Mouse (Mus musculus) myocyte (in vitro differentiated cells): ENCODE data around the gene Larp6. TPM values are rescaled to one million over a fixed set of nuclear protein-coding genes. Genes with fewer than 3 reads are reported as not detected.

Source experiments
- H3K27me3 ChIP-seq: one replicate; pipeline ENCODE4 v1.6.1; 2011; ENCODE audit not compliant: control insufficient read depth, insufficient read depth, insufficient read length
- H3K36me3 ChIP-seq: one replicate; pipeline ENCODE4 v1.6.1; 2011; ENCODE audit not compliant: control insufficient read depth, insufficient read depth
- H3K4me2 ChIP-seq: one replicate; pipeline ENCODE4 v1.6.1; 2011; ENCODE audit warnings: low read depth, control low read depth
- H3K4me3 ChIP-seq: one replicate; pipeline ENCODE4 v1.5.1; 2011; ENCODE audit warnings: mild to moderate bottlenecking, control low read depth, moderate library complexity
- H3K79me2 ChIP-seq: one replicate; pipeline ENCODE4 v1.6.1; 2011; ENCODE audit not compliant: control insufficient read depth, insufficient read depth
- H3ac ChIP-seq: one replicate; pipeline ENCODE4 v1.6.1; 2011; ENCODE audit not compliant: control insufficient read depth, insufficient read length
- CEBPB ChIP-seq: IDR thresholded peaks from 2 replicates; pipeline ENCODE4 v1.6.1; 2011; ENCODE audit warnings: mild to moderate bottlenecking, moderate library complexity; ENCODE audit not compliant: poor library complexity, insufficient read depth, severe bottlenecking
- E2F4 ChIP-seq: IDR thresholded peaks from one replicate; pipeline ENCODE4 v1.6.1; 2011; ENCODE audit warnings: mild to moderate bottlenecking, control low read depth, moderate library complexity; ENCODE audit not compliant: insufficient read depth
- MAX ChIP-seq: IDR thresholded peaks from one replicate; pipeline ENCODE4 v1.6.1; 2011; ENCODE audit warnings: low read depth, mild to moderate bottlenecking, control low read depth
- MYOD1 ChIP-seq, 3 experiments: IDR thresholded peaks; one replicate each; pipeline ENCODE4 v1.6.1; 2011; ENCODE audit warnings: control low read depth in 2 of 3, low read depth in 2 of 3, mild to moderate bottlenecking in 2 of 3, moderate library complexity in 1 of 3; ENCODE audit not compliant: insufficient read length in 2 of 3, control insufficient read depth in 1 of 3
- MYOG ChIP-seq, 3 experiments: IDR thresholded peaks; one replicate each; pipeline ENCODE4 v1.6.1; 2011; ENCODE audit warnings: control low read depth in 2 of 3, low read depth in 2 of 3, mild to moderate bottlenecking in 2 of 3; ENCODE audit not compliant: insufficient read length in 2 of 3, control insufficient read depth in 1 of 3, insufficient read depth in 1 of 3
- POLR2A ChIP-seq: IDR thresholded peaks from one replicate; pipeline ENCODE4 v1.6.1; 2011; ENCODE audit warnings: low read depth, mild to moderate bottlenecking, control low read depth, moderate library complexity; ENCODE audit not compliant: insufficient read length
- POLR2AphosphoS2 ChIP-seq: IDR thresholded peaks from one replicate; pipeline ENCODE4 v1.6.1; 2011; ENCODE audit warnings: low read depth, control low read depth; ENCODE audit not compliant: insufficient read length
- REST ChIP-seq: IDR thresholded peaks from one replicate; pipeline ENCODE4 v1.6.1; 2011; ENCODE audit warnings: mild to moderate bottlenecking, control low read depth, moderate library complexity; ENCODE audit not compliant: insufficient read depth, insufficient read length
- SRF ChIP-seq: IDR thresholded peaks from one replicate; pipeline ENCODE4 v1.6.1; 2011; ENCODE audit warnings: low read depth; ENCODE audit not compliant: control insufficient read depth, insufficient read length
- TCF12 ChIP-seq: IDR thresholded peaks from one replicate; pipeline ENCODE4 v1.6.1; 2011; ENCODE audit warnings: mild to moderate bottlenecking, control low read depth; ENCODE audit not compliant: poor library complexity, insufficient read depth, severe bottlenecking
- TCF3 ChIP-seq: IDR thresholded peaks from one replicate; pipeline ENCODE4 v1.6.1; 2011; ENCODE audit warnings: low read depth, control low read depth; ENCODE audit not compliant: insufficient read length
- USF1 ChIP-seq: IDR thresholded peaks from one replicate; pipeline ENCODE4 v1.6.1; 2011; ENCODE audit warnings: low read depth, mild to moderate bottlenecking, control low read depth, moderate library complexity
- polyA plus RNA-seq: library from polyadenylated mRNA; unstranded; fragments of >200 nt; fragmentation: generic; extraction: Trizol; gene quantifications from one replicate; pipeline ENCODE4 v1.2.1, GENCODE M21; 2012; ENCODE audit warnings: missing spikeins

Gene Larp6
- polyA plus RNA-seq, 1 experiment, result 0.83 TPM

DNA sequence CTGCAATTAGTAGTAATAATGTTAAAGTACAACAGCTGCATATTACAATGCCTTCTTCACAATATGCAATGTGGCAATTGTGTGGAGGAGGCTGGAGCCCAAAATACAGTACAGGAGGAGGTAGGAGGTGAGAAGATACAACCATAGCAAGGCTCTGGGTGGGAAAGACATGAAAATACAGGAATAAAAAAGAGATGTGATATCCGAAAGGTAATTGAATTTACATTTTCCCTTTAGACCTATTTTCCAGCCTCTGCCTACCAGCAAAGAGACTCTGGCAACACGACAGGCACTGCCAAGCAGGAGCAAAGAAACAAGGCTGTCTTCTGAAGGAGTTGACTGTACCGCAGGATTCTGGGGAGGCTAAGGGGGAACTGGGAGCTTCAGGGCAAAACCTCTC is 6.9 kb downstream of the Larp6 start:
- TF ChIP-seq E2F4, result no peak
- TF ChIP-seq MAX, result no peak
- no peak for TF ChIP-seq POLR2A
- TF ChIP-seq USF1, result no peak
- no peak for TF ChIP-seq CEBPB
- TF ChIP-seq POLR2AphosphoS2, result no peak
- TF ChIP-seq SRF, result no peak
- no peak for TF ChIP-seq MYOG (IDR thresholded peaks at IDR 0.05; ENCODE audit: control insufficient read depth in 1 of 3, insufficient read depth in 1 of 3, insufficient read length in 2 of 3, low read depth in 2 of 3)
- H3K4me2 ChIP-seq, result no peak overlapping the region
- H3ac ChIP-seq, result no peak overlapping the region
- no peak overlapping the region for H3K4me3 ChIP-seq
- no peaks in the 10 kb centered on the region for H3K36me3 ChIP-seq
- peaks cover 3% of the 10 kb centered on the region for H3K27me3 ChIP-seq
- no peaks in the 10 kb centered on the region for H3K79me2 ChIP-seq

DNA sequence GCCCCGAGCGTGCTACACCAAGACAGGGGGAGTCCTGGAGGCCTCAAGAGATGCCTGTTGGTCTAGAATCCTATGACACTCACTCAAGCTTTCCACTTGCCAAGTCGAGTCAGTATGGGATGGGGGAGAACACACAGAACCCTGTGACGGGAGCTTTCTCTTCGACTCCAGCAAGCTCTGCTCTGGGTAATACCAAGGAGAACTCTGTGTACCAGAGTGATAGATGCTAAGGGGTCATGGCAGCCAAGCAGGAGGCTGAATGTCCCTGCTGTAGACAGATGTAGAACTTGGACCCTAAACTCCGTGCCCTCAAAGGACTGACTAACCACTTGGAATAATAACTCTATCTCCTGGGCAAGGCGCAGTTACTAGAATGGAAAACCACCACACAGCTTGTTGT is 12.2 kb downstream of the Larp6 start:
- Histone ChIP-seq H3ac (no peak overlapping the region), H3K4me2 (no peak overlapping the region), H3K4me3 (no peak overlapping the region), H3K36me3 (no peaks in the 10 kb centered on the region), H3K27me3 (peaks cover 3% of the 10 kb centered on the region), H3K79me2 (no peaks in the 10 kb centered on the region)
- TF ChIP-seq SRF, result no peak
- no peak for TF ChIP-seq POLR2AphosphoS2
- no peak for TF ChIP-seq USF1
- TF ChIP-seq REST, result no peak
- no peak for TF ChIP-seq TCF3
- no peak for TF ChIP-seq MYOG (IDR thresholded peaks at IDR 0.05; ENCODE audit: control insufficient read depth in 1 of 3, insufficient read depth in 1 of 3, insufficient read length in 2 of 3, low read depth in 2 of 3)
- no peak for TF ChIP-seq MAX
- TF ChIP-seq MYOD1 (IDR thresholded peaks at IDR 0.05; ENCODE audit: control insufficient read depth in 1 of 3, insufficient read length in 2 of 3, low read depth in 2 of 3), result no peak
- no peak for TF ChIP-seq E2F4
- no peak for TF ChIP-seq CEBPB
- TF ChIP-seq TCF12, result no peak
- no peak for TF ChIP-seq POLR2A

DNA sequence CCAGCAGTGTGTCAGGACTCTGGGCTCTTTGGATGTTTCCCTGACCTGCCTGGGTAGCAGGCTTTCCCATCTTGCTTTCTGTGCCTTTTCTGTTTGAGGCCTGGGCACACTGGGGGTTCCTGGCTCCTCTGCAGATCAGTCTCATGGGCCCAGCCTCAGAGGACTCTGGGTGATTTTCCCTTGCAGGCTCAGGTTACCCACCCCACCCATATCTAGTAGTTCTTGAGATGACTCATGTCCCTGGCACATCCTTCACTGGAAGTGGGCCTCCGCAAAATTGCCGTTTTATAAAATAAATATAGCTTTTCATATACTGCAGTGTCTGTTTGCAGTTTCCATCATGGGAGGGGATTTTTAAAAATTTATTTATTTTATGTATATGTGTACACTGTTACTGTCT is 21.5 kb downstream of the Larp6 start:
- TF ChIP-seq SRF (no peak), MYOD1 (IDR thresholded peaks at IDR 0.05; ENCODE audit: control insufficient read depth in 1 of 3, insufficient read length in 2 of 3, low read depth in 2 of 3) (no peak), CEBPB (no peak), E2F4 (no peak), MYOG (IDR thresholded peaks at IDR 0.05; ENCODE audit: control insufficient read depth in 1 of 3, insufficient read depth in 1 of 3, insufficient read length in 2 of 3, low read depth in 2 of 3) (no peak), USF1 (no peak)
- Histone ChIP-seq H3K79me2 (no peaks in the 10 kb centered on the region), H3ac (no peak overlapping the region), H3K4me2 (peak overlapping the region; percentile 55), H3K36me3 (no peaks in the 10 kb centered on the region), H3K4me3 (no peak overlapping the region), H3K27me3 (no peaks in the 10 kb centered on the region)

DNA sequence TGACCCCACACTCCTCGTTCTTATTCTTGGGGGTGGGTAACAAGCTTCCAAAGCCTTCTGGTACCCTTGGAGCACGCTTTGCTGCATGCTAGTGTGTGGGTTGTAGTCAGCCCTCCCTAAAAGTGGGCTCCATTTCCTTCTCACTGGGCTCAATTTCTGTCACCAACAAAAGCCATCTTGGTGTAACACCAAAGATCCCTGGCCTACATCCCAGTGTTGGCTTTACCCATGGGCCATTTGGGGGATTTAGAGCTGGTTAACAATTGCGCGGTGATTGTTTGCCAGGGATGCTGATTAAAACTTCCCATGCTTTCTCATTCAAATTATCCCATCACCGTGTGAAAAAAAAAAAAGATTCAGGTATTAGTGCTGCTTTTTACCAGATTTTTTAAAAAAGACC is 26.3 kb downstream of the Larp6 start:
- Histone ChIP-seq H3K4me3 (no peak overlapping the region), H3K36me3 (no peaks in the 10 kb centered on the region), H3ac (no peak overlapping the region), H3K27me3 (no peaks in the 10 kb centered on the region), H3K4me2 (no peak overlapping the region), H3K79me2 (no peaks in the 10 kb centered on the region)
- TF ChIP-seq TCF12 (no peak), POLR2AphosphoS2 (no peak), USF1 (no peak), REST (no peak), MYOD1 (IDR thresholded peaks at IDR 0.05; ENCODE audit: control insufficient read depth in 1 of 3, insufficient read length in 2 of 3, low read depth in 2 of 3) (no peak), POLR2A (no peak), TCF3 (no peak), SRF (no peak), MAX (no peak), E2F4 (no peak), MYOG (IDR thresholded peaks at IDR 0.05; ENCODE audit: control insufficient read depth in 1 of 3, insufficient read depth in 1 of 3, insufficient read length in 2 of 3, low read depth in 2 of 3) (no peak), CEBPB (no peak)

DNA sequence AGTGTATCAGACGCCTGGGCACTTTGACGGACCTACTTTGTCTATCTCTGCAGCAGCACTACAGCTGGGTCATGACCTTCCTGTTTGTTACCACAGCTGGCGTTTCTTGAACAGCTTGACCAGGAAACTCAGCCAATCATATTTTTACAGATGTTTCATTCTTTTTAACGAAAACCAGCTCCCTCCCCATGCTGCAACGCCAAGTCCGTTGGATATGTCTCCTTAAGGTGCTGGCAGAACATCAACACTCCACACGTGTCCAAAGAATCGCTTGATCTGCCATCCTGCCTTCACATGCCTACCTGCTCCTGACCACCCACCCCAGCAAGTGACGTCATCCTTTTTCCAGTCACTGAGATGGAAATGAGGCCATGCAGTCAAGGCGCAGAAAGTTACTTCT is 28.6 kb downstream of the Larp6 start:
- Histone ChIP-seq H3K79me2 (no peaks in the 10 kb centered on the region), H3K4me3 (no peak overlapping the region), H3K36me3 (no peaks in the 10 kb centered on the region), H3K27me3 (no peaks in the 10 kb centered on the region), H3ac (no peak overlapping the region), H3K4me2 (no peak overlapping the region)
- TF ChIP-seq MAX (no peak), POLR2AphosphoS2 (no peak), TCF12 (no peak), USF1 (no peak), MYOG (IDR thresholded peaks at IDR 0.05; ENCODE audit: control insufficient read depth in 1 of 3, insufficient read depth in 1 of 3, insufficient read length in 2 of 3, low read depth in 2 of 3) (no peak), SRF (no peak), MYOD1 (IDR thresholded peaks at IDR 0.05; ENCODE audit: control insufficient read depth in 1 of 3, insufficient read length in 2 of 3, low read depth in 2 of 3) (no peak), POLR2A (no peak), TCF3 (no peak), CEBPB (no peak), REST (no peak), E2F4 (no peak)
